ENCODE assay signal across 35 mouse cellular contexts in genomic region chr4:108866806-108867205, GRCm38 (mm10). TPM values are rescaled to one million over a fixed set of nuclear protein-coding genes. Genes with fewer than 3 reads are reported as not detected.
DNase-seq lines count a peak whose midpoint lies in the region; ATAC-seq and TF ChIP-seq lines count a peak whose summit lies in the region.
"Had no signal": no experiment of that assay in that cellular context is flagged by ENCODE, and none has a peak within 500 bp of the region (broad histone marks: within the 10 kb centered on the region; RNA-seq: fewer than 3 reads in every experiment).

No protein-coding gene starts in this region.

- H3K4me1 ChIP-seq in liver, embryonic 15.5 days (replicated peaks): peaks cover 14% of the 10 kb centered on the region
- no peaks in the 10 kb centered on the region for H3K4me1 ChIP-seq in kidney, adult 2 months (ENCODE audit: control insufficient read depth, insufficient read depth, low read length)
- H3K4me1 ChIP-seq: embryonic facial prominence, embryonic 13.5 days; hindbrain, embryonic 13.5 days; kidney, embryonic 15.5 days; limb, embryonic 12.5 days; neural tube, embryonic 13.5 days had no signal

- 0 out of 2 replicates have a peak, but pooled peaks have one; percentile 36 for ATAC-seq in common myeloid progenitor, adult 5-6 weeks (replicated peaks; ENCODE audit: low read depth, poor library complexity, severe bottlenecking)
- ATAC-seq in liver, embryonic 15.5 days (ENCODE audit: insufficient read depth): peak; percentile 86
- ATAC-seq: forebrain, embryonic 14.5 days; lung, postnatal 0 days; midbrain, embryonic 16.5 days; Patski had no signal

- 0 out of 2 replicates have a peak, but pooled peaks cover 2% of the 10 kb centered on the region for H3K36me3 ChIP-seq in liver, embryonic 15.5 days (replicated peaks)
- H3K36me3 ChIP-seq in kidney, adult 2 months (ENCODE audit: control insufficient read depth, insufficient read depth, low read length): no peaks in the 10 kb centered on the region; the same call in 1 of the 2 replicates

- H3K9ac ChIP-seq in liver, embryonic 15.5 days: no peak overlapping the region; the same call in 1 of the 2 replicates
- H3K9ac ChIP-seq: embryonic facial prominence, embryonic 13.5 days; hindbrain, embryonic 13.5 days; kidney, embryonic 15.5 days; limb, embryonic 12.5 days; neural tube, embryonic 13.5 days had no signal

- TF ChIP-seq POLR2A in kidney, adult 2 months (IDR thresholded peaks at IDR 0.05; ENCODE audit: low read depth, low read length): no peak

- DNase-seq in liver (peak; percentile 42), MN1 (ENCODE audit: low spot score) (no peak)
- no peak for DNase-seq in retina, postnatal 1 day
- no peak for DNase-seq in adrenal gland, adult 2 months
- no peak for DNase-seq in kidney, adult 2 months
- DNase-seq: adrenal gland, postnatal 14 days; B cell, adult 2 months; cerebellum, adult 11-12 months; cerebellum, adult 9-11 months; gastrocnemius, postnatal 14 days; heart, postnatal 36 days; kidney, adult 11 months; kidney, postnatal 25 days; lung, adult 18-20 months; right cerebral cortex, postnatal 25 days; spleen, adult 18-20 months; thymus, postnatal 14 days had no signal

- peak overlapping the region; percentile 53; the same call in 1 of the 2 replicates for H3K27ac ChIP-seq in liver, embryonic 15.5 days (replicated peaks)
- H3K27ac ChIP-seq in kidney, adult 2 months (ENCODE audit: insufficient read depth, low read depth, low read length): no peak overlapping the region
- H3K27ac ChIP-seq: embryonic facial prominence, embryonic 13.5 days; hindbrain, embryonic 13.5 days; kidney, embryonic 15.5 days; layer of hippocampus, adult 2 months; left cerebral cortex, adult 2 months; limb, embryonic 12.5 days; neural tube, embryonic 13.5 days had no signal

- no peaks in the 10 kb centered on the region for H3K9me3 ChIP-seq in liver, embryonic 15.5 days (replicated peaks)
- H3K9me3 ChIP-seq: embryonic facial prominence, embryonic 13.5 days; hindbrain, embryonic 13.5 days; kidney, embryonic 15.5 days; limb, embryonic 12.5 days; neural tube, embryonic 13.5 days had no signal

- TF ChIP-seq CTCF in kidney, adult 2 months (conservative IDR thresholded peaks at IDR 0.05; ENCODE audit: insufficient read depth, insufficient read length, low read depth, low read length): no peak

- WGBS in liver, embryonic 15.5 days (ENCODE audit: insufficient replicate concordance): 22% methylated on average over 7 of the region's 7 CpGs
- 86% methylated on average over 7 of the region's 7 CpGs for WGBS in kidney, adult 2 months

- H3K4me2 ChIP-seq in liver, embryonic 15.5 days: peak overlapping the region; percentile 58
- H3K4me2 ChIP-seq: embryonic facial prominence, embryonic 13.5 days; heart, embryonic 11.5 days; hindbrain, embryonic 13.5 days; kidney, embryonic 15.5 days; limb, embryonic 12.5 days; midbrain, embryonic 11.5 days; neural tube, embryonic 13.5 days had no signal

- H3K27me3 ChIP-seq in liver, embryonic 15.5 days: no peaks in the 10 kb centered on the region
- H3K27me3 ChIP-seq in kidney, adult 2 months (replicated peaks; ENCODE audit: control insufficient read depth, insufficient read depth, low read length): no peaks in the 10 kb centered on the region
- H3K27me3 ChIP-seq: embryonic facial prominence, embryonic 13.5 days; hindbrain, embryonic 13.5 days; kidney, embryonic 15.5 days; limb, embryonic 12.5 days; neural tube, embryonic 13.5 days; Patski had no signal

- H3K4me3 ChIP-seq in liver, embryonic 15.5 days (replicated peaks): peak overlapping the region; percentile 15; the same call in 1 of the 2 replicates
- no peak overlapping the region for H3K4me3 ChIP-seq in kidney, adult 2 months (ENCODE audit: insufficient read depth, low read depth, low read length)
- H3K4me3 ChIP-seq: embryonic facial prominence, embryonic 13.5 days; hindbrain, embryonic 13.5 days; kidney, embryonic 15.5 days; layer of hippocampus, adult 2 months; left cerebral cortex, adult 2 months; limb, embryonic 12.5 days; myocyte; neural tube, embryonic 13.5 days had no signal

RNA-seq across cellular contexts. Expression of gene Rab3b, which starts 12.1 kb away (rescaled TPM):
- not detected in 2 replicates for total RNA-seq in common myeloid progenitor, adult 5-6 weeks (2017)
- 2.1 and 2.8 TPM in 2 replicates for polyA plus RNA-seq in liver, embryonic 15.5 days (2015; fragmentation: Nextera tagmentation; extraction: Ambion mirVana)
- total RNA-seq in adrenal gland, adult 2 months (2021): 10 to 100 TPM; 38.6 to 51.5 TPM
- 41.6 and 46.6 TPM in 2 replicates for polyA plus RNA-seq in adrenal gland, adult 2 months (2012; rRNA removed)
- 20.3 and 22.2 TPM in 2 replicates for polyA plus RNA-seq in kidney, adult 2 months (2012; rRNA removed)

RNA-seq across cellular contexts. Expression of gene A730015C16Rik, which starts 18.4 kb away (rescaled TPM):
- 0.73 and 1.9 TPM in 2 replicates for total RNA-seq in common myeloid progenitor, adult 5-6 weeks (2017)
- polyA plus RNA-seq in liver, embryonic 15.5 days (2015; fragmentation: Nextera tagmentation; extraction: Ambion mirVana): 0.24 and 0.29 TPM in 2 replicates
- not detected for total RNA-seq in adrenal gland, adult 2 months (2021)
- 0.26 TPM in 1 of 2 replicates, not detected in the other for polyA plus RNA-seq in adrenal gland, adult 2 months (2012; rRNA removed)
- 0.15 TPM in 1 of 2 replicates, not detected in the other for polyA plus RNA-seq in kidney, adult 2 months (2012; rRNA removed)
- total RNA-seq: adrenal gland, postnatal 14 days; heart, postnatal 36 days; layer of hippocampus, adult 2 months; left cerebral cortex, adult 2 months; left cerebral cortex, postnatal 25 days had no signal
- polyA plus RNA-seq: urinary bladder, adult 2 months had no signal

RNA-seq across cellular contexts. Expression of gene Kti12, which starts 19.2 kb away (rescaled TPM):
- total RNA-seq in common myeloid progenitor, adult 5-6 weeks (2017): 33.8 and 40.1 TPM in 2 replicates
- polyA plus RNA-seq in liver, embryonic 15.5 days (2015; fragmentation: Nextera tagmentation; extraction: Ambion mirVana): 36.6 and 41.1 TPM in 2 replicates
- 10 to 100 TPM; 30.1 to 30.9 TPM for total RNA-seq in adrenal gland, adult 2 months (2021)
- 51.8 and 56.3 TPM in 2 replicates for polyA plus RNA-seq in adrenal gland, adult 2 months (2012; rRNA removed)
- 27.3 and 28.6 TPM in 2 replicates for polyA plus RNA-seq in kidney, adult 2 months (2012; rRNA removed)

RNA-seq across cellular contexts. Expression of gene Txndc12, which starts 32.4 kb away (rescaled TPM):
- total RNA-seq in common myeloid progenitor, adult 5-6 weeks (2017): 55.2 and 72.2 TPM in 2 replicates
- 22.4 and 27.0 TPM in 2 replicates for polyA plus RNA-seq in liver, embryonic 15.5 days (2015; fragmentation: Nextera tagmentation; extraction: Ambion mirVana)
- total RNA-seq in adrenal gland, adult 2 months (2021): 10 to 100 TPM; 71.6 to 75.7 TPM
- 6.4 and 10.6 TPM in 2 replicates for polyA plus RNA-seq in adrenal gland, adult 2 months (2012; rRNA removed)
- polyA plus RNA-seq in kidney, adult 2 months (2012; rRNA removed): 22.5 and 25.3 TPM in 2 replicates

RNA-seq across cellular contexts. Expression of gene Btf3l4, which starts 33.4 kb away (rescaled TPM):
- 71.3 and 127 TPM in 2 replicates for total RNA-seq in common myeloid progenitor, adult 5-6 weeks (2017)
- 35.2 and 39.4 TPM in 2 replicates for polyA plus RNA-seq in liver, embryonic 15.5 days (2015; fragmentation: Nextera tagmentation; extraction: Ambion mirVana)
- total RNA-seq in adrenal gland, adult 2 months (2021): 100 to 1,000 TPM; 124 to 146 TPM
- 6.0 and 10.3 TPM in 2 replicates for polyA plus RNA-seq in adrenal gland, adult 2 months (2012; rRNA removed)
- polyA plus RNA-seq in kidney, adult 2 months (2012; rRNA removed): 12.7 and 16.7 TPM in 2 replicates
